In genomic region chr3:89456726-89457665, GRCm38 (mm10) we compare ENCODE assay signal across 9 mouse cellular contexts. TPM values are rescaled to one million over a fixed set of nuclear protein-coding genes. Genes with fewer than 3 reads are reported as not detected.
DNase-seq lines count a peak whose midpoint lies in the region; ATAC-seq and TF ChIP-seq lines count a peak whose summit lies in the region.
"Had no signal": no experiment of that assay in that cellular context is flagged by ENCODE, and none has a peak within 500 bp of the region (broad histone marks: within the 10 kb centered on the region; RNA-seq: fewer than 3 reads in every experiment).

No protein-coding gene starts in this region.

- 47% methylated on average over 10 of the region's 10 CpGs for WGBS in thymus, adult 2 months

- DNase-seq in left cerebral cortex, adult 18-20 months (ENCODE audit: low spot score in 2 of 2): peak; percentile 58 to 69
- DNase-seq in left cerebral cortex, adult 11 months (ENCODE audit: low spot score): no peak
- peak; percentile 84 for DNase-seq in MN1 (ENCODE audit: low spot score)
- DNase-seq in cerebellum, postnatal 10 days: peak; percentile 76 to 77
- peak; percentile 44 for DNase-seq in heart, adult 8-10 months (ENCODE audit: low spot score)
- peak; percentile 83 to 86 for DNase-seq in kidney, postnatal 4 days
- peak; percentile 83 for DNase-seq in thymus, adult 2 months

- no peak overlapping the region for H3K27ac ChIP-seq in thymus, adult 2 months (ENCODE audit: control insufficient read depth, insufficient read depth, low read length)

- peaks cover 26% of the 10 kb centered on the region for H3K4me1 ChIP-seq in thymus, adult 2 months (replicated peaks; ENCODE audit: control insufficient read depth, insufficient read depth, low read length)

- H3K4me3 ChIP-seq in thymus, adult 2 months (ENCODE audit: control insufficient read depth, insufficient read depth, low read length): no peak overlapping the region
- H3K4me3 ChIP-seq: myocyte had no signal

- H3K27me3 ChIP-seq in thymus, adult 2 months (ENCODE audit: control insufficient read depth, insufficient read depth, low read length): no peaks in the 10 kb centered on the region

- ATAC-seq in megakaryocyte, adult 5-6 weeks (ENCODE audit: poor library complexity, severe bottlenecking): peak; percentile 72

- 0 out of 2 replicates have a peak, but pooled peaks have one; percentile 22 for TF ChIP-seq POLR2A in thymus, adult 2 months (IDR thresholded peaks at IDR 0.05; ENCODE audit: control insufficient read depth, extremely low read depth, insufficient read depth, low read length, poor library complexity)

- peak; percentile 84 for TF ChIP-seq CTCF in thymus, adult 2 months (IDR thresholded peaks at IDR 0.05; ENCODE audit: borderline replicate concordance, control insufficient read depth, extremely low read depth, insufficient read depth, low read length, poor library complexity)

- H3K36me3 ChIP-seq in thymus, adult 2 months (ENCODE audit: control insufficient read depth, insufficient read depth, low read length): no peaks in the 10 kb centered on the region

RNA-seq across cellular contexts. Expression of gene Pmvk, which starts 2.7 kb away (rescaled TPM):
- 10 to 100 TPM; 37.8 to 38.3 TPM for total RNA-seq in left cerebral cortex, adult 18-20 months (2021)
- total RNA-seq in heart, adult 8-10 months (2022): 1 to 10 TPM; 5.5 to 8.6 (median 7.5) TPM
- 13.7 and 14.2 TPM in 2 replicates for total RNA-seq in megakaryocyte, adult 5-6 weeks (2015)
- total RNA-seq in megakaryocyte, adult 5-6 weeks (2017): 16.2 and 22.4 TPM in 2 replicates
- 20.0 and 22.6 TPM in 2 replicates for polyA plus RNA-seq in thymus, adult 2 months (2012; rRNA removed)

RNA-seq across cellular contexts. Expression of gene Pbxip1, which starts 20.5 kb away (rescaled TPM):
- 10 to 100 TPM; 33.9 to 34.4 TPM for total RNA-seq in left cerebral cortex, adult 18-20 months (2021)
- total RNA-seq in heart, adult 8-10 months (2022): 10 to 100 TPM; 67.8 to 74.7 (median 71.2) TPM
- 15.5 and 19.9 TPM in 2 replicates for total RNA-seq in megakaryocyte, adult 5-6 weeks (2015)
- 33.1 and 39.6 TPM in 2 replicates for total RNA-seq in megakaryocyte, adult 5-6 weeks (2017)
- polyA plus RNA-seq in thymus, adult 2 months (2012; rRNA removed): 36.5 and 41.6 TPM in 2 replicates

RNA-seq across cellular contexts. Expression of gene Pygo2, which starts 27.0 kb away (rescaled TPM):
- total RNA-seq in left cerebral cortex, adult 18-20 months (2021): 10 to 100 TPM; 57.2 to 66.1 TPM
- total RNA-seq in heart, adult 8-10 months (2022): 10 to 100 TPM; 13.3 to 17.9 (median 14.9) TPM
- total RNA-seq in megakaryocyte, adult 5-6 weeks (2015): 23.2 and 28.2 TPM in 2 replicates
- total RNA-seq in megakaryocyte, adult 5-6 weeks (2017): 11.2 and 18.2 TPM in 2 replicates
- polyA plus RNA-seq in thymus, adult 2 months (2012; rRNA removed): 82.3 and 133 TPM in 2 replicates

RNA-seq across cellular contexts. Expression of gene Shc1, which starts 38.8 kb away (rescaled TPM):
- 10 to 100 TPM; 15.0 to 15.6 TPM for total RNA-seq in left cerebral cortex, adult 18-20 months (2021)
- total RNA-seq in heart, adult 8-10 months (2022): 10 to 100 TPM; 33.3 to 37.7 (median 36.5) TPM
- 42.9 and 51.6 TPM in 2 replicates for total RNA-seq in megakaryocyte, adult 5-6 weeks (2015)
- total RNA-seq in megakaryocyte, adult 5-6 weeks (2017): 52.4 and 55.1 TPM in 2 replicates
- polyA plus RNA-seq in thymus, adult 2 months (2012; rRNA removed): 89.9 and 92.1 TPM in 2 replicates

RNA-seq across cellular contexts. Expression of gene Cks1b, which starts 38.8 kb away (rescaled TPM):
- 1 to 10 TPM; 2.2 to 2.7 TPM for total RNA-seq in left cerebral cortex, adult 18-20 months (2021)
- total RNA-seq in heart, adult 8-10 months (2022): 1 to 10 TPM; 3.8 to 5.4 (median 4.2) TPM
- 157 and 174 TPM in 2 replicates for total RNA-seq in megakaryocyte, adult 5-6 weeks (2015)
- total RNA-seq in megakaryocyte, adult 5-6 weeks (2017): 126 and 134 TPM in 2 replicates
- polyA plus RNA-seq in thymus, adult 2 months (2012; rRNA removed): 104 TPM in 2 replicates
